Mouse (Mus musculus): Measurements from ENCODE around the gene Vps4a.

- TF ChIP-seq CTCF (IDR thresholded peaks at IDR 0.05; ENCODE audit: low read depth, low read length) (peak; percentile 98), POLR2A (IDR thresholded peaks at IDR 0.05; ENCODE audit: borderline replicate concordance, low read depth, low read length) (no peak)
Measured at GRCm38 (mm10) chr8:107002532-107002931, 28.5 kb upstream of the Vps4a start.
